Mouse (Mus musculus): Measurements from ENCODE around the gene Tagln3. TPM values are rescaled to one million over a fixed set of nuclear protein-coding genes. Genes with fewer than 3 reads are reported as not detected.
A peak's percentile ranks its signal among the peaks of the same experiment; 100 is the strongest.

Gene Tagln3
- total RNA-seq (2017): not detected in 2 replicates

- peak; percentile 50 to 73 for ATAC-seq (replicated peaks in 1 of 2; ENCODE audit: insufficient read depth in 1 of 2, low FRiP score in 2 of 2, low TSS enrichment in 1 of 2, low read depth in 1 of 2, poor library complexity in 2 of 2, severe bottlenecking in 2 of 2)
Measured at GRCm38 (mm10) chr16:45724061-45724741, at the start of gene Tagln3. TSS of gene Tagln3 (minus strand) at chr16:45724608.

- no peak for ATAC-seq (replicated peaks in 1 of 2; ENCODE audit: insufficient read depth in 1 of 2, low FRiP score in 2 of 2, low TSS enrichment in 1 of 2, low read depth in 1 of 2, poor library complexity in 2 of 2, severe bottlenecking in 2 of 2)
Measured at GRCm38 (mm10) chr16:45770914-45771313, 46.5 kb upstream of the Tagln3 start.

- ATAC-seq (replicated peaks in 1 of 2; ENCODE audit: insufficient read depth in 1 of 2, low FRiP score in 2 of 2, low TSS enrichment in 1 of 2, low read depth in 1 of 2, poor library complexity in 2 of 2, severe bottlenecking in 2 of 2): no peak
Measured at GRCm38 (mm10) chr16:45767853-45768640, 43.6 kb upstream of the Tagln3 start.

GRCm38 (mm10) chr16:45767434-45767833, 43.0 kb upstream of the Tagln3 start:
- no peak for ATAC-seq (replicated peaks in 1 of 2; ENCODE audit: insufficient read depth in 1 of 2, low FRiP score in 2 of 2, low TSS enrichment in 1 of 2, low read depth in 1 of 2, poor library complexity in 2 of 2, severe bottlenecking in 2 of 2)

GRCm38 (mm10) chr16:45765801-45766494, 41.5 kb upstream of the Tagln3 start:
- ATAC-seq (replicated peaks in 1 of 2; ENCODE audit: insufficient read depth in 1 of 2, low FRiP score in 2 of 2, low TSS enrichment in 1 of 2, low read depth in 1 of 2, poor library complexity in 2 of 2, severe bottlenecking in 2 of 2): no peak

- no peak for ATAC-seq (replicated peaks in 1 of 2; ENCODE audit: insufficient read depth in 1 of 2, low FRiP score in 2 of 2, low TSS enrichment in 1 of 2, low read depth in 1 of 2, poor library complexity in 2 of 2, severe bottlenecking in 2 of 2)
Measured at GRCm38 (mm10) chr16:45765102-45765501, 40.7 kb upstream of the Tagln3 start.

- no peak for ATAC-seq (replicated peaks in 1 of 2; ENCODE audit: insufficient read depth in 1 of 2, low FRiP score in 2 of 2, low TSS enrichment in 1 of 2, low read depth in 1 of 2, poor library complexity in 2 of 2, severe bottlenecking in 2 of 2)
Measured at GRCm38 (mm10) chr16:45762859-45763505, 38.6 kb upstream of the Tagln3 start.

- no peak for ATAC-seq (replicated peaks in 1 of 2; ENCODE audit: insufficient read depth in 1 of 2, low FRiP score in 2 of 2, low TSS enrichment in 1 of 2, low read depth in 1 of 2, poor library complexity in 2 of 2, severe bottlenecking in 2 of 2)
Measured at GRCm38 (mm10) chr16:45761425-45761824, 37.0 kb upstream of the Tagln3 start.

- no peak for ATAC-seq (replicated peaks in 1 of 2; ENCODE audit: insufficient read depth in 1 of 2, low FRiP score in 2 of 2, low TSS enrichment in 1 of 2, low read depth in 1 of 2, poor library complexity in 2 of 2, severe bottlenecking in 2 of 2)
Measured at GRCm38 (mm10) chr16:45758726-45759269, 34.4 kb upstream of the Tagln3 start.

- ATAC-seq (replicated peaks in 1 of 2; ENCODE audit: insufficient read depth in 1 of 2, low FRiP score in 2 of 2, low TSS enrichment in 1 of 2, low read depth in 1 of 2, poor library complexity in 2 of 2, severe bottlenecking in 2 of 2): peak; percentile 46 to 57
Measured at GRCm38 (mm10) chr16:45757421-45758078, 33.1 kb upstream of the Tagln3 start.

GRCm38 (mm10) chr16:45756855-45757254, 32.4 kb upstream of the Tagln3 start:
- peak; percentile 83 to 84 for ATAC-seq (replicated peaks in 1 of 2; ENCODE audit: insufficient read depth in 1 of 2, low FRiP score in 2 of 2, low TSS enrichment in 1 of 2, low read depth in 1 of 2, poor library complexity in 2 of 2, severe bottlenecking in 2 of 2)

- no peak for ATAC-seq (replicated peaks in 1 of 2; ENCODE audit: insufficient read depth in 1 of 2, low FRiP score in 2 of 2, low TSS enrichment in 1 of 2, low read depth in 1 of 2, poor library complexity in 2 of 2, severe bottlenecking in 2 of 2)
Measured at GRCm38 (mm10) chr16:45743591-45744144, 19.3 kb upstream of the Tagln3 start.

GRCm38 (mm10) chr16:45742615-45743476, 18.4 kb upstream of the Tagln3 start, which contains the start of gene Abhd10:
TSS of gene Abhd10 (minus strand) at chr16:45742955.
- ATAC-seq (replicated peaks in 1 of 2; ENCODE audit: insufficient read depth in 1 of 2, low FRiP score in 2 of 2, low TSS enrichment in 1 of 2, low read depth in 1 of 2, poor library complexity in 2 of 2, severe bottlenecking in 2 of 2): peak; percentile 80 to 90

- no peak for ATAC-seq (replicated peaks in 1 of 2; ENCODE audit: insufficient read depth in 1 of 2, low FRiP score in 2 of 2, low TSS enrichment in 1 of 2, low read depth in 1 of 2, poor library complexity in 2 of 2, severe bottlenecking in 2 of 2)
Measured at GRCm38 (mm10) chr16:45737880-45738279, 13.5 kb upstream of the Tagln3 start.

GRCm38 (mm10) chr16:45736724-45737123, 12.3 kb upstream of the Tagln3 start:
- peak in 1 of 2 experiments; percentile 68; a peak in 2 of 4 replicates for ATAC-seq (replicated peaks in 1 of 2; ENCODE audit: insufficient read depth in 1 of 2, low FRiP score in 2 of 2, low TSS enrichment in 1 of 2, low read depth in 1 of 2, poor library complexity in 2 of 2, severe bottlenecking in 2 of 2)

GRCm38 (mm10) chr16:45729163-45729562, 4.8 kb upstream of the Tagln3 start:
- ATAC-seq (replicated peaks in 1 of 2; ENCODE audit: insufficient read depth in 1 of 2, low FRiP score in 2 of 2, low TSS enrichment in 1 of 2, low read depth in 1 of 2, poor library complexity in 2 of 2, severe bottlenecking in 2 of 2): no peak
